Mouse (Mus musculus): ENCODE measurements at regions not wholly inside any gene's neighbourhood (a gene's known extent, or its start where the extent isn't known, plus 50 kb on each side); places are given as distances from the start of the nearest gene placed in this dataset.

GRCm38 (mm10) chr2:138760439-138760963 lies 504.1 kb downstream of the Btbd3 start:
- no peak for TF ChIP-seq CTCF (IDR thresholded peaks at IDR 0.05; ENCODE audit: low read depth, low read length)
- no peak for TF ChIP-seq GATA1 (IDR thresholded peaks at IDR 0.05; ENCODE audit: borderline replicate concordance, low read length)
- TF ChIP-seq GATA2 (IDR thresholded peaks at IDR 0.05; ENCODE audit: borderline replicate concordance, low read depth, low read length): no peak

Measured in G1E (cell line).